Mouse (Mus musculus): ENCODE data around the gene Cenpp.

DNA sequence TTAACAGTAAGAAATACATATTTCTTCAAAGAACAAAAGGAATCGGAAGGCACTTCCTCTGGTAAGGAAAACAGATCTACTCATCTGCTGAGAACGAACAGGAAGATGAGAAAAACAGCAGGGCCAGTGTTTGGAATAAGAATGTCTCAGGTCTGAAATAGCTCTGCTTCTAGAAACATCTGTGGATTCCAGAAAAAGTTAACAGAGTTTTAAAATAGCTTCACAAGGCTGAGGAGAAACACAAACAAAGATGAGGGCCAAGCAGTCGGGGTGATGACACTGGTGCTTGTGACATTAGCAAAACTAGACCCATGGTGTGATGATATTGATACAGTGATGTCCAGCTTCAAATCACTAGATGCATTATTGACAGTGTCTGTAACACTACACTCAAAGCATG lies 145.4 kb downstream of the Cenpp start:
- TF ChIP-seq CTCF (IDR thresholded peaks at IDR 0.05; ENCODE audit: insufficient read depth, low read depth, low read length) (no peak), POLR2A (IDR thresholded peaks at IDR 0.05; ENCODE audit: insufficient read depth, low read depth, low read length) (no peak)

Data from olfactory bulb, adult 2 months (tissue).